Mouse (Mus musculus): ENCODE results near the gene Sar1a.

The Sar1a gene

DNA sequence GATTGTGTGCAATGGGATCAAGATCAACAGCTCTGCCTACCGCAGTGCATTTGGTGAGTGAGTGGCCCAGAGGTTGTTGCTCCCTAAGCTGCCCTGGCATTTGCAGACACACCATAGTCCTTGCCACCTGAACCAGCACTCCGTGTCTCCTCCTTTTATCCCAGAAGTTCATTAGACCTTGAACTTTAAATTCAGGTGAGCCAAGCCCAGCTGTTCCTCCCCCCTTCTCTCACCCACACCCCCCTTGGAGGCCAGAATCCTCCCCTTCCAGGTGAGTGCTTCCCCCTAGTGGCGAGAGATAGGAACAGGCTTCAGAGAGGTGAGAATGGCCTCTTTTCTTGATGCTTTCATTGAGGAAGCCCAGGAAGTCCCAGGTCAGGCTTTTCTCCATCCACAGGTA is 54.3 kb downstream of the Sar1a start:
- DNase-seq (ENCODE audit: low spot score), result peak; percentile 69

DNA sequence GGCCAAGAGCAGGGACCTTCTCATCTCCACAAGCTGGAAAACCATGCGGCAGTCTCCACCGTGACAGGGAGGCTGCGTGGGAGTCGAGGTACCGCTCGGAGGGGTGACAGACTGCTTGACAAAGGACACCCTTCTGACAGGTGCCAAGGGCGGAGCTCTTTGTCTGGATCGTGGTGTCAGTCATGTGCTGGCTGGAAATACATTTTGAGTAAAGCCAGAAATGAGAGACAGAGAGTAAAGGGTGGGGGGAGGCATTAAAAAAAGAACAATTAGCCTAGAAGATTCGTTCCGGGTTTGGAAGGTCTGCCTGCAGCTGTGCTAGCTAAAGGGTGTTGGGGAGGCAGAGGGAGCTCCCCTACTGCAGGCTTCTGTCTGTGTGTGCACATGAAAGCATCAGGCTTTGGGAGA is 56.6 kb downstream of the Sar1a start:
- DNase-seq (ENCODE audit: low spot score), result no peak

DNA sequence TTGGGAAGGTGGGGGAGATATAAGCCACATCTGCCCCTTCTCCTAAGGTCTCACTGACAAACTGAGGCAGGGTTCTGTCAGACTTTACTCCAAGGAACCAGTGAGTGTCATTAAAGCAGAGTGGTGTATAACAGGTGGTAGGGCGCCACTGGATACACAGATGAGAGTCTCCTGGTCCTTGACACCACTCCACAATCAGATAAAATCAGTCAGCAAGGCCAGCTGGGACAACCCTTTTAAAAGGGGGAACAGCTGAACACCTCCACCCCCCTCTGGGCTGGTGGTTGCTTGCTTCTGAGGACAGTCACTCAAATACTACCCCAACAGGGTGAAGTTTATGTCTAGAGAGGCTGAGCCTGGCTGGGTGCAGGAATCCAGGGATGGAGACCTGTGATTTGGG is 57.4 kb downstream of the Sar1a start:
- no peak for DNase-seq (ENCODE audit: low spot score)

DNA sequence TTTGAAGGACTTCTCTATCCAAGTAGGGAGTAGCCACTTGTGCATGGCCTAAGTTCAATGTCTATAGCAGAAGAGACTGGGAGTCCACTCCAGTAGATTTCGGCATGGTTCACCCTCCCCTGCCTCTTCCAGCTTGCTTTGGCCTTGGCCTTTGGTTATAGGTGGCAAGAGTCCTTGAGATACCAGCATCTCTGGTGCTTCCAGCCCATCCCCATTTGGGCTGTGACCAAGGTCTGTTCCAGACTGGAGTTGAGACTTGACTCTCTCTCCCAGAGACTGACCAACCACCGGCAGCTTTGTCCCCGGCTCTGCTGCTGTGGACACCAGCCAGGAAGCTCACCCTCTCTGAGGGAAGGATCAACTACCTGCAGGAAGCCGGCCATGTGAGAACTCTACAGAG is 58.0 kb downstream of the Sar1a start:
- no peak for DNase-seq (ENCODE audit: low spot score)

DNA sequence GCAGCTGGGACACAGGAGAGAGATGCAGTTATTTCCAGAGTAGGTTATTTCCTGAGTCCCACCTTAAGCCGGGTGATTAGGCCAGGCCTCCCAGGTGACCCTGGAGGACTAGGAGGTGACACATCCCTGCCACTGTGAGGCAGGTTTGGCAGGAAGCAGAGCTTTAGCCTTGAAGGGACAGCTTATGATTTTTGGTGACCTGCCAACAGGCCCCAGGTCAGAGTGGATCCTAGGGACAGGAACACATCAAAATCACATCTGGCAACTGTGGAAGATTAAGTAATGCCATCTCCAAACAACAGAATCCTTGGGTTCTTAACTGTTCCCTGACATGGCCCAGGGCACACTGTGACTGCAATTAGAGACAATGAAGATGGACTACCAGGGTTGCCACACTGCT is 61.2 kb downstream of the Sar1a start:
- DNase-seq (ENCODE audit: low spot score), result peak; percentile 27

DNA sequence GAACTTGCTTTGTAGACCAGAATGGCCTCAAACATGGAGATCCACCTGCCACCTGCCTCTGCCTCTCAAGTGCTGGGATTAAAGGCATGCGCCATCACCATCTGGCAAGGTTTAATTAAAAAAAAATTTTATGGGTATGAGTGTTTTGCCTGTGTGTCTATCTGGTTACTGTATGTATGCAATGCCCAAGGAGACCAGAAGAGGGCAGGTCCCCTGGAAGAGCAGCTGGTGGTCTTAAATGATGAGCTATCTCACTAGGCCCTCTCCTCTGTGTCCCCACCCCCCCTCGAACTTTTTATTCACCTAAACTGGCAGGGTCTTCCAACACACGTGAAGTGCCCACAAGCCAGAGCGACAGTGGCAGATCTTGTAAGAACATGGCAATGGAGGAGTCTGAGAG is 61.8 kb downstream of the Sar1a start:
- DNase-seq (ENCODE audit: low spot score), result no peak

DNA sequence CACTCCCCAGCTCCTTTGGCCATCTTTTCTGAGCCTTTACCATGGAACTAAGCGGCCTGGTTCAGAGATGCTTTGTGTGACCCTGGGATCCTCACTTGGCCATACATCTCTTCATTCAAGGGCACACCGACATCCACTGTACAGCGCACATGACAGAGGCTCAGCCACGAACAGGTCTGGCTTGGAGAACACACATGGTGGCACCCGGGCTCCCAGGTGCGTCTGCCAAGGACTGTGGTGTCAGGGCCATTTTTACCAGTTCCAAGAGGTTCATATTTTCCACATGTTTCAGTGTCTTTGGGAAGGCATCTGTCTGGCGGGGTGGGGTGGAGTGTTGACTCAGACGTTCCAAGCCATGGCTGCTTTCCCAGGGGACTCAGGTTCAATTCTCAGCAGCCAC is 62.2 kb downstream of the Sar1a start:
- DNase-seq (ENCODE audit: low spot score), result no peak

Data from adipocyte (in vitro differentiated cells).